Mouse (Mus musculus) hindbrain, embryonic 15.5 days (tissue): ENCODE measurements around the gene Myh7. TPM values are rescaled to one million over a fixed set of nuclear protein-coding genes. Genes with fewer than 3 reads are reported as not detected.

Experiments
- microRNA counts: library from miRNA; unstranded; fragments of <30 nt; microRNA quantifications from one replicate; lab custom pipeline; 2016
- microRNA-seq: library from miRNA; unstranded; fragments of <30 nt; microRNA quantifications from one replicate; pipeline ENCODE4, GENCODE M21; 2016
- polyA plus RNA-seq: library from polyadenylated mRNA; unstranded; fragments of >200 nt; fragmentation: Nextera tagmentation; extraction: Ambion mirVana; gene quantifications from 2 replicates; pipeline ENCODE4 v1.2.1, GENCODE M21; 2015

Gene Myh7
- polyA plus RNA-seq, 1 experiment from 2014 or later = 9.0 TPM

MicroRNA genes within 50 kb of the gene (microRNA counts, 519-probe panel; counts per million panel counts)
- microRNA mmu-miR-208a (lab: Ali Mortazavi, UCI) (2,178 counts per million, percentile 24 among the panel's probes with 10 or more counts), microRNA mmu-miR-208b (lab: Ali Mortazavi, UCI) (not detected)

Small RNA genes within 50 kb of the gene (microRNA-seq; reads per million reads assigned to microRNA genes)
- gene Mir208a (4.4 reads per million, percentile 18 among the genes with 10 or more reads in this experiment), gene Mir208b (31.6 reads per million, percentile 39 among the genes with 10 or more reads in this experiment)

Other genes starting within 250 kb of the Myh7 start
- gene Slc7a8, start 212.7 kb downstream of the Myh7 start, polyA plus RNA-seq = 8.0 and 9.1 TPM in 2 replicates
- not detected in 2 replicates for gene Rnf212b, start 180.5 kb downstream of the Myh7 start, polyA plus RNA-seq
- gene Homez, start 123.7 kb downstream of the Myh7 start, polyA plus RNA-seq = 12.1 and 13.7 TPM in 2 replicates
- gene Ppp1r3e, start 117.1 kb downstream of the Myh7 start, polyA plus RNA-seq = 4.1 and 4.8 TPM in 2 replicates
- 3.2 and 4.3 TPM in 2 replicates for gene Bcl2l2, start 111.2 kb downstream of the Myh7 start, polyA plus RNA-seq
- gene Gm20521, start 111.2 kb downstream of the Myh7 start, polyA plus RNA-seq = not detected in 2 replicates
- 161 and 162 TPM in 2 replicates for gene Pabpn1, start 102.1 kb downstream of the Myh7 start, polyA plus RNA-seq
- 250 and 277 TPM in 2 replicates for gene Slc22a17, start 81.5 kb downstream of the Myh7 start, polyA plus RNA-seq
- 16.3 and 17.2 TPM in 2 replicates for gene Efs, start 68.5 kb downstream of the Myh7 start, polyA plus RNA-seq
- gene Il25, start 61.9 kb downstream of the Myh7 start, polyA plus RNA-seq = 0.70 and 0.90 TPM in 2 replicates
- gene Cmtm5, start 58.4 kb downstream of the Myh7 start, polyA plus RNA-seq = 12.8 and 14.7 TPM in 2 replicates
- 0.93 and 0.94 TPM in 2 replicates for gene Myh6, start 27.7 kb downstream of the Myh7 start, polyA plus RNA-seq
- not detected in 2 replicates for gene Gm17428, start 17.7 kb downstream of the Myh7 start, polyA plus RNA-seq
- gene Ngdn, start 20.8 kb upstream of the Myh7 start, polyA plus RNA-seq = 47.3 and 50.1 TPM in 2 replicates
- gene Zfhx2, start 97.7 kb upstream of the Myh7 start, polyA plus RNA-seq = 24.0 and 24.9 TPM in 2 replicates
- 29.4 and 32.6 TPM in 2 replicates for gene Thtpa, start 100.2 kb upstream of the Myh7 start, polyA plus RNA-seq
- gene Ap1g2, start 112.0 kb upstream of the Myh7 start, polyA plus RNA-seq = 7.3 and 7.9 TPM in 2 replicates
- gene Jph4, start 122.3 kb upstream of the Myh7 start, polyA plus RNA-seq = 33.6 and 40.7 TPM in 2 replicates
- gene Dhrs2, start 227.4 kb upstream of the Myh7 start, polyA plus RNA-seq = 1.7 and 2.3 TPM in 2 replicates